Mouse (Mus musculus) urinary bladder, adult 18-20 months (tissue): ENCODE data around the gene Btaf1.
"Not testable (repeated sequence)": the region's sequence is repeated elsewhere in the genome, so short reads cannot be mapped to it uniquely, and the experiment has no call there.

Source experiments
- DNase-seq, 2 experiments: peaks; one replicate each; pipeline ENCODE4 v3.0.0; 2022; ENCODE audit warnings: low spot score in 2 of 2, mixed read lengths in 2 of 2

Btaf1 gene

DNA sequence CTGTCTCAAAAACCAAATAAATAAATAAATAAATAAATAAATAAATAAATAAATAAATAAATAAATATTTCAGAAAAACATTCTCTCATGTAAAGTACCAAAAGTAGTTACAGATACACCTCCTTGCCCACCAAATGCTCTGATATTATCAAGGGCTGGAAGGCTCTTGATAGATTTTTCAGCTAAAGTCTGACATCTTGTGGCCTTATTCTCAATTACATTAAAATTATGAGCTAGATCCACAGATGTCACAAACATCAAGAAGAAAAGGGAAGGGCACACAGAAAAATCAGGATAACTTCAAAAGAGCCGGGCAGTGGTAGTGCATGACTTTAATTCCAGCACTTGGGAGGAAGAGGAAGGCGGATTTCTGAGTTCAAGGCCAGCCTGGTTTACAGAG, 3.9 kb upstream of the Btaf1 start:
- no peak for DNase-seq

GRCm38 (mm10) chr19:36922936-36923335, 2.9 kb upstream of the Btaf1 start:
- no peak for DNase-seq

DNA sequence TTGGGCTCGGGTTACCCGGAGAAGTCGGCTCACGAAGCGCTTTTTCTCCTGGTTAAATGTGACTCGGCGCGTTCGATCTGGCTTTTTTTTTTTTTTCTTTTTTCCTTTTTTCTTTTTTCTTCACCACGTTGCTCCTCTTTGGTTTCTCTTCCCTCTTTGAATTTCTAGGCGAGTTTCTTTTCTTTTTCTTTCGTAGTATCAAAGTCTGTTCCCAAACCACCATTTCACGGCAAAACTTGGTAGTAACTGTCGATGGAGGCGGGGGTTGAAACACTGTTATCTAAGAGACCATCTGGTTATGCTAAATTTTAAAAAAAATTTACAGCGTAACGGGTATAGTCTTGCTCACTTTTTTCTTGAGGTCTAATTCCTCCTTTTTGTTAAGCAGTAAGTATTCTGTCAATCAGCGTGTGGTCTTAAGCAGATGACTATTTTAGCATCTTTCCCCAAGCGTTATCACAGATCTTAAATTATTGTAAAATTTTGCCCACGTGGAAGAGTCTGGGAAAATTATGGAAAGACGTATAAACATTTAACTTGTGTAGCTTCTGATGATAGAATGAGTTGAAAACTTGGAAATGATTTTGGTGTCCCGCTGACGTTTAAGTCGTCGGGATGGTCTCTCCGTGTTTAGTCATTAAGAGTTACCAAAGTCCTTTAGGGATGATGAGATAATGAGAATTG, 816 bp downstream of the Btaf1 start:
- DNase-seq = no peak

- DNase-seq = no peak
These were observed 2.0 kb downstream of the Btaf1 start for GRCm38 (mm10) chr19:36927800-36928361.

GRCm38 (mm10) chr19:36929816-36930215, 3.9 kb downstream of the Btaf1 start:
- DNase-seq = no peak

- DNase-seq = no peak
These were observed 6.2 kb downstream of the Btaf1 start for GRCm38 (mm10) chr19:36932097-36932496.

- no peak for DNase-seq
These were observed 6.7 kb downstream of the Btaf1 start for GRCm38 (mm10) chr19:36932613-36933012.

DNA sequence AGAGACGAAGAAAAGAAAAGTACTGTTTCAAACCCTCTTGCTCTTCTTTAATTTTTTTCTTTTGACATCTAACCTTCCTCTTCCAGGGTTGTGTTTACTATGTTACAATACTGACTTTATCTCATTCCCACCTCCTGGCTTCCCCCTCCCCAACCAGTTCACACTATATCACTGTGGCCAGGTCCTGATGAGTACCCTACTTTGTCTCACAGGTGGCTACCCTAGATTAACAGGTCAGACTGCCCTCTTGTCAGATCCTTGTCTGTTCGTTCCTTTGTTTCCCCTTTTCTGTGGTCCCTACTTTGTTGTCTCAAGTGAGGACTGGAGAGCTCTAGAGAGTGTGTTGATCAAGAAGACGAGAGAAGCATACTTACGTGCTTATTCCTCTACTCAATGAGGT, 10.4 kb downstream of the Btaf1 start:
- no peak for DNase-seq

DNA sequence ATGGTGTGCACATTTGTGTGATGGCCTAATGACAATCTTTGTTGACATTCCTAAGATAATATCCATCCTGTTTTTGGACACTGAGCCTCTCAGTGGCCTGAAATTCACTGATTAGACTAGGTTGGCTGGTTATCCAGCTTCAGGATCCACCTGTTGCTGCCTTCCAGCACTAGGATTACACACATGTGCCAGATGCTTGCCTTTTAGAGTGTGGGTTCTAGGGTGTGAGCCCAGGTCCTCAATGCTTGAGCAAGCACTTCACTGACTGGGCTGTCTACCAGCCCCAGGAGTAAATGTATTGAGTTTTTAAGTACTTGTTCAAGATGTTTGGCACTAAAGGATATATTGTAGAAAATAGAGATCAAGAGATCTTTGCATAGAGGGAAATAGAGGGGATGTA, 12.1 kb downstream of the Btaf1 start:
- no peak for DNase-seq

- DNase-seq = no peak
These were observed 14.2 kb downstream of the Btaf1 start for GRCm38 (mm10) chr19:36940064-36940463.

DNA sequence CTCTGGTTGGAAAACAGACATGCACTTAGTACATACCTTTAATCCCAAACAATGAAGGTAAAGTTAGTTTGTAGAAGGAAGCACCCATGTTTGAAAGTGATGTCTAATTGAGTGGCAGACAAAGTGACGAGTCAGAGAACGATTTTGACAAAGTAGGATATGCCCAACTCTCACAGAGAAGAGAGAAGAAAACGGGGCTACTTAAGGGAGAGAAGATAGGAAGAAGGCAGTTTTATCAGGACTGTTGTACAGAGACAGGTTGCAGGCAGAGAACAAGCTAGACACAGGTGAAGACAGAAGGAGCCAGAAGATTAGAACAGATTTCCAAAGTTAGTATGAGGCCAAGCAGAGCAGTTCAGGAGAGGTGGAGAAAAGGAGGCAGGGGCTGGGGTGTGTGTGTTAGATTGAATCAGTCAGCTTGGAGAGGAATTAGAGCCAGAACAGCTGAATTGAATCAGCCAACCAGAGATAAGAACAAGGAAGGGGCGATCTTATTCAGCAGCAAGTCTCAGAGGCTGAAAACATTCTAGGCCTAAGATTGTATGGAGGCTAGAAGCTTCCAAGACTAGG, 27.8 kb downstream of the Btaf1 start:
- no peak for DNase-seq

GRCm38 (mm10) chr19:36958331-36958730, 32.5 kb downstream of the Btaf1 start:
- DNase-seq = no peak

- DNase-seq = no peak
These were observed 35.4 kb downstream of the Btaf1 start for GRCm38 (mm10) chr19:36961320-36961719.

DNA sequence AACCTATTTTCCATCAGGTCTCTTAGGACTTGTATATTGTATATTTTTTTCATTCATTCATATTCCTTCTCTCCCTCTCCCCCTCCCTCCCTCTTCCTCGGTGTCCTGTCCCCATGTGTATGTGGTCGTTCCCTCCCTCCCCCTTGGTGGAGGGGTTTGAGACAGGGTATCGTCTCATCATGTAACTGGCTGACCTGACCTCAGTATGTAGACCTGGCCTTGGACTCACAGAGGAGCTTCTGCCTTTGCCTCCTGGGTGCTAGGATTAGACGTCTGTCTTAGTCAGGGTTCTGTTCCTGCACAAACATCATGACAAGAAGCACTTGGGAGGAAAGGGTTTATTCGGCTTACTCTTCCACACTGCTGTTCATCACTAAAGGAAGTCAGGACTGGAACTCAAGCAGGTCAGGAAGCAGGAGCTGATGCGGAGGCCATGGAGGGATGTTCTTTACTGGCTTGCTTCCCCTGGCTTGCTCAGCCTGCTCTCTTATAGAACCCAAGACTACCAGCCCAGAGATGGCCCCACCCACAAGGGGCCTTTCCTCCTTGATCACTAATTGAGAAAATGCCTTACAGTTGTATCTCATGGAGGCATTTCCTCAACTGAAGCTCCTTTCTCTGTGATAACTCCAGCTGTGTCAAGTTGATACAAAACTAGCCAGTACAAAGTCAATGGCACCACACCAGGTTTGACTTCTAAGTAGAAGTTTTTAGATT, 36.8 kb downstream of the Btaf1 start:
- DNase-seq = not testable (repeated sequence)

GRCm38 (mm10) chr19:37004557-37004956, 78.7 kb downstream of the Btaf1 start:
- DNase-seq = no peak

DNA sequence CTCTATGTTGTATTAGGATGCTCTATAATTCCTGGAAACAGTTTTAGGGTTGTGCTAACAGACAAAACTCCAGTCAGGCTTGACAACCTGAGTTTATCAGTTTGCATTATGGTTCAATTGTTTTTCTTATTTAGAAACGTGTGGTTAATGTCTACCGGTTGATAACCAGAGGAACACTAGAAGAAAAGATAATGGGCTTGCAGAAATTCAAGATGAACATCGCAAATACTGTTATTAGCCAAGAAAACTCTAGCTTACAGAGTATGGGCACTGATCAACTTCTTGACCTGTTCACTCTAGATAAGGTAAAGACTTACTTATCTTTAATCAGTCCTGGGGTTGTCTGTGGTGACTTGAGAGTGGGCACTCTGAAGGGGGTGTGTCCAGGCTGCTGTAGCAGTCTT, 84.0 kb downstream of the Btaf1 start:
- no peak for DNase-seq

GRCm38 (mm10) chr19:37013461-37013860, 87.6 kb downstream of the Btaf1 start:
- DNase-seq = no peak

DNA sequence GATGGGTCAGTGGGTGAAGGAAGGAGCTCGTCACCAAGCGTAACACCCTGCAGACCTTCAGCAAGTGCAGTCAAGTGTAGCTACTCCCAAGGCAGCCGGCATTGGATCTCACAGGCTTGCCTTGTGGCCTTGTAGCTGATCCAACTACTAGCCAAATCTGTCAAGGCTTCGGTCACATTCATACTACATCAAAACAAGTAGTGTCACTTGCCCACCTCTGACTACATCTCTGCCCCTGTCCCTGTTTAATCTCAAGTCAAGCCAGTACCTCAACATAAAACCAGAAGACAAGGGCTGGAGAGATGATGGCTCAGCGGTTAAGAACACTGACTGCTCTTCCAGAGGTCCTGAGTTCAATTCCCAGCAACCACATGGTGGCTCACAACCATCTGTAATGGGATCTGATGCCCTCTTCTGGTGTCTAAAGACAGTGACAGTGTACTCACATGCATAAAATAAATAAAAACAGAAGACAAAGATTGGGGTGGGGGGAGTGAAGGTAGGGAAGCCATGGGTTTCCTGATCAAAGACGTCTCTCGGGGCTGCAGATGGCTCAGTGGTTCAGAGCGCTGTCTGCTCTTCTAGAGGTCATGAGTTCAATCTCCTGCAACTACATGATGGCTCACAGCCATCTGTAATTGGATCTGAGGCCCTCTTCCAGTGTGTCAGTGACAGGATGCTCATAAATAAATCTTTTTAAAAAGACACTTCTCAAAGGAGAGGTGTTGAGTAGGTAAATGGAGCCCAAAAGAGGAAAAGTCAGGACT, 88.5 kb downstream of the Btaf1 start:
- DNase-seq = no peak

DNA sequence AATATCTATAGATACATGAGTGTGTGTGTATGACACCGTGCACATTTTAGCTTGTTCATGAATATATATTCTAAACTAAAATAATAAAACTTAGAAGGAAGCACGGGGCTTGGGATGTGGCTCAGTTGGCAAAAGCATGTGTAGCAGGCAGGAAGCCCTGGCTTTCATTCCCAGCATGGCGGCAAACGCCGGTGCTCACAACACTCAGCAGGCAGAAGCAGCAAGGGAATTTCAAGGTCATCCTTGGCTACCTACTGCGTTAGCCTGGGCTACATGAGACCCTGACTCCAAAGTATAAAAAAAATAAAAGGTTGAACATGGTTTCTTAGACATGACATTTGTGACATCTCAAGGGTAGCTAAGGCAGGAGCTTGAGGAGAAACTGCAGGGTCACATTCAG, 91.0 kb downstream of the Btaf1 start:
- no peak for DNase-seq

DNA sequence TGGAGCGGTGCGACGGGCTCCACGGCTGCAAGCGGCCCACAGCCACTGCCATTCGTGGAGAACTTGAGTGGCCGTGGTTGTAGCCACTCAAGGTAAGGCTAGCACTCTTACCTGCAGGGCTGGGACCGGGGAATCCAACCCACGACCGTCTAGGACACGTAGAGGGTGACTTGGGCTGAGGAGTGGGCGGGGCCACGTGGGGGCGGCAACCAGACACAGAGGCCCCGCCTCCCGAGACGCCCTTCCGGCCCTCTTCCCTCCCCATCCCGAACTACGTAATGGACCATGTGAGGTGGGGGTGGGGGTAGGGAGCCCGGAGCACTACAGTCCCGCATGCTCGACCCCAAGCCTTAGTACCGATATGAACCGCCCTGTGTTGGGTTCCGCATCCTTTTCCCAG, 92.5 kb downstream of the Btaf1 start:
- peak; percentile 42 to 48 for DNase-seq

GRCm38 (mm10) chr19:37018931-37019330, 93.1 kb downstream of the Btaf1 start:
- DNase-seq = no peak

DNA sequence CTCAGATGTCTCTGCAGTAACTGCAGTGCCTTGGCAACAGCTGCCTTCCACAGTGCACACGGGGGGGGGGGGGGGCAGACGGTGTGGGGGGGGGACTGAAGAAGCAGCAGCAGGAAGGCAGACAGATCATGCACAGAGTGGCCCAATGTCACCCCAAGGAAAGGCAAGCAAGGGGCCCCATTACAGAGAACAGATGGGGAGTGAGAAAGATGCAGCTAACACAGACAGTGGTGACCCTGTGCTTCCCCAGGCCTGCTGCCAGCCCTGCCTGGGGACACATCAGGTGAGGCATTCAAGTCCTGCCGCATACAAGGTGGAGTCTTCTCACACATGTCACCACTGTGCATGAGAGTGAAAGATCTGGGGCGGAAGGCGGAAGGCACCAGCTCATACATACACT, 94.7 kb downstream of the Btaf1 start:
- no peak for DNase-seq
